Mouse (Mus musculus) kidney, embryonic 14.5 days (tissue): ENCODE measurements at regions not wholly inside any gene's neighbourhood (a gene's known extent, or its start where the extent isn't known, plus 50 kb on each side); places are given as distances from the start of the nearest gene placed in this dataset.

Experiments used
- ATAC-seq: fragments of 200-750 bp; cut with Nextera tagmentation; 2 replicates; pipeline ENCODE4 v1.8.0; 2017; ENCODE audit warnings: moderate number of reproducible peaks, mild to moderate bottlenecking, moderate TSS enrichment, moderate library complexity; ENCODE audit not compliant: low FRiP score, low TSS enrichment
- H3K27ac ChIP-seq: fragments of 300-500 bp; sonication (generic); 2 replicates; pipeline ENCODE4 v1.5.1; 2014; ENCODE audit warnings: low read depth, mild to moderate bottlenecking, low read length, moderate library complexity, mixed read lengths
- H3K27me3 ChIP-seq: fragments of 300-500 bp; sonication (generic); 2 replicates; pipeline ENCODE4 v1.6.1; 2014; ENCODE audit warnings: mild to moderate bottlenecking, low read length; ENCODE audit not compliant: control insufficient read depth, insufficient read depth
- H3K36me3 ChIP-seq: fragments of 300-500 bp; sonication (generic); 2 replicates; pipeline ENCODE4 v1.6.1; 2014; ENCODE audit warnings: low read length, mixed read lengths; ENCODE audit not compliant: control insufficient read depth, insufficient read depth
- H3K4me1 ChIP-seq: fragments of 300-500 bp; sonication (generic); 2 replicates; pipeline ENCODE4 v1.6.1; 2014; ENCODE audit warnings: low read length, mixed read lengths; ENCODE audit not compliant: control insufficient read depth, insufficient read depth
- H3K4me2 ChIP-seq: fragments of 300-500 bp; sonication (generic); replicated peaks from 2 replicates; pipeline ENCODE4 v1.6.1; 2014; ENCODE audit warnings: low read depth, mild to moderate bottlenecking, low read length
- H3K4me3 ChIP-seq: fragments of 300-500 bp; sonication (generic); 2 replicates; pipeline ENCODE4 v1.5.1; 2014; ENCODE audit warnings: mild to moderate bottlenecking, low read length
- H3K9ac ChIP-seq: fragments of 300-500 bp; sonication (generic); 2 replicates; pipeline ENCODE4 v1.6.1; 2014; ENCODE audit warnings: low read depth, mild to moderate bottlenecking, low read length, moderate library complexity
- H3K9me3 ChIP-seq: fragments of 300-500 bp; sonication (generic); 2 replicates; pipeline ENCODE4 v1.6.1; 2016; ENCODE audit warnings: low read length; ENCODE audit not compliant: control insufficient read depth
- WGBS: fragments of 180-500 bp; shearing (Covaris S2); extraction: QIAGEN DNeasy Blood & Tissue Kit; methylation state at CpG from one replicate; pipeline ENCODE4 v1.1.7; 2014; 5-methylcytosine and 5-hydroxymethylcytosine counted together

DNA sequence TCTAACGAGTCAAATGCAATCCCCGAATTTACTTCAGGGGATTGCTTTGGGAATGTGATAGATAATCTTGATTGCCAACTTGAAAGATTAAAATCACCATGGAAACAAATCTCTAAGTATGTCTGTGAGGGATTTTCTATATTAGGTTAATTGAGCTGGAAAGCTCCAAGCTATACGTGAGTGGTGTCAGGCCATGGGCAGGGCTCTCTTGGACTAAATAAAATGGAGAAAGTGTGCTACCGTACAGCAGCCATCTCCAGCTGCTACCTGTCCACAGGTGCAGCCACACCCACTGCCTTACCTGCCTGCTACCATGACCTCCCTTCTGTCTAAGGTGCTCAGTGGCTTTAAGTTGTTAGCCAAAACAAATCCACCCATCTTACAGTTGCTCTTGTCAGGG lies 345.0 kb upstream of the Sphkap start:
- H3K27me3 ChIP-seq, result no peaks in the 10 kb centered on the region
- H3K4me1 ChIP-seq, result no peaks in the 10 kb centered on the region
- no peak overlapping the region for H3K4me3 ChIP-seq
- no peaks in the 10 kb centered on the region for H3K9me3 ChIP-seq
- WGBS, result 73% methylated on average over 4 of the region's 4 CpGs
- H3K4me2 ChIP-seq, result no peak overlapping the region
- no peak for ATAC-seq
- H3K9ac ChIP-seq, result no peak overlapping the region
- no peak overlapping the region for H3K27ac ChIP-seq
- no peaks in the 10 kb centered on the region for H3K36me3 ChIP-seq

- no peak for ATAC-seq
- Histone ChIP-seq H3K36me3 (no peaks in the 10 kb centered on the region), H3K4me3 (no peak overlapping the region), H3K9me3 (no peaks in the 10 kb centered on the region), H3K27ac (no peak overlapping the region), H3K27me3 (no peaks in the 10 kb centered on the region), H3K4me2 (no peak overlapping the region), H3K9ac (no peak overlapping the region), H3K4me1 (no peaks in the 10 kb centered on the region)
- WGBS, result 88% methylated on average over 4 of the region's 4 CpGs
These were observed 341.0 kb upstream of the Sphkap start for GRCm38 (mm10) chr1:83748974-83749373.

GRCm38 (mm10) chr1:83748061-83748460 lies 340.1 kb upstream of the Sphkap start:
- H3K4me1 ChIP-seq, result no peaks in the 10 kb centered on the region
- no peak overlapping the region for H3K27ac ChIP-seq
- no peaks in the 10 kb centered on the region for H3K36me3 ChIP-seq
- H3K9ac ChIP-seq, result no peak overlapping the region
- no peak overlapping the region for H3K4me3 ChIP-seq
- 43% methylated on average over 3 of the region's 3 CpGs for WGBS
- no peaks in the 10 kb centered on the region for H3K9me3 ChIP-seq
- H3K4me2 ChIP-seq, result no peak overlapping the region
- no peak for ATAC-seq
- no peaks in the 10 kb centered on the region for H3K27me3 ChIP-seq

GRCm38 (mm10) chr1:83747412-83747811 lies 339.4 kb upstream of the Sphkap start:
- Histone ChIP-seq H3K27me3 (no peaks in the 10 kb centered on the region), H3K36me3 (no peaks in the 10 kb centered on the region), H3K4me1 (no peaks in the 10 kb centered on the region), H3K9ac (no peak overlapping the region), H3K4me3 (no peak overlapping the region), H3K9me3 (no peaks in the 10 kb centered on the region), H3K4me2 (no peak overlapping the region), H3K27ac (no peak overlapping the region)
- WGBS, result 83% methylated on average over 3 of the region's 3 CpGs
- ATAC-seq, result no peak

DNA sequence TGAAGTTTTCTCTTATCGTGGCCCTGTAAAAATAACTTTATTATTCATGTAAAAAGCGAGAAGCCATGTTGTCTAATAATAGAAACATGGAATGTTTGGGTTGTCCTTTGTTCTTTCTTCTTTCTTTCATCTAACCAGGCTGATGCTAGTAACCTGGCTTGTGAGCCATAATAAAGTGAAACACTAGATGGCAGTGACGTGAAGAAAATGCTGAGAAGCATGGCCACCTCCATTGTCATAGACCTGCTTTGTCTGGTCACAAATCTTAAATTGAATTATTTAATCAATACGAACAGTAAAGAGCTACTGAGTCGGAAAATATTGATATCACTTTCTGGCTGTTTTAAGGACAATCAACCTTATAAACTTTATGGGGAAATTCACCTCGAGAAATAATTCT lies 338.0 kb upstream of the Sphkap start:
- Histone ChIP-seq H3K9me3 (no peaks in the 10 kb centered on the region), H3K36me3 (no peaks in the 10 kb centered on the region), H3K9ac (no peak overlapping the region), H3K4me2 (no peak overlapping the region), H3K27me3 (no peaks in the 10 kb centered on the region), H3K4me3 (no peak overlapping the region), H3K4me1 (no peaks in the 10 kb centered on the region), H3K27ac (no peak overlapping the region)
- 29% methylated on average over 6 of the region's 6 CpGs for WGBS
- no peak for ATAC-seq

DNA sequence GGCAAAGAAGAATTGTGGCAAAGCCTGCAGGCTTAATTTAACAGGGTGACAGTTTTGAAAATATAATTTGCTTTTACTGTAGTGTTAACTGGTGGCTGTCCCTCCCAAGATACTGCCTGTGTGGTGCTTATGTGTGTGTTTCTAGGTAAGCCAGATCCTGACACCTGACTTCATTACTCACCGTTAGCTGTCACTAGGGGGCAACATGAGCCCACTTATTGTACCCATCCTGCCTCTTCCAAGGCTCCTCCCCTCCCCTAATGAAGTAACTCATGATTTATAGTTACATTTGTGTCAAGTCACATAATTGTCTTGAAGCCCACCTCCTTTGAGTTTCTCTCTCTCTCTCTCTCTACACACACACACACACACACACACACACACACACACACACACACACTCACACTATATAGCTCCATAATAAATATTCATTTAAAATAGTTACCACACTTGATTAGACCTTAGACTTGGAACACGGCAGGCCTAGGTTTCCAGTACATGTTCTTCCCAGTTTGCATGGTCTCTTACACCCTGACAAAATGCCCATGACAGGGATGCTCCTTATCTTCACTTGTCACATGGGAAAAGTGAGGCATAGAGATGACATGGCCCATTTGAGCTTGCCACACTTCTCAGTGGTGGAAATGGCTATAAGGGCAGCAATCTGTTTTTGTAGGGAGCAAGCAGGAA lies 328.6 kb upstream of the Sphkap start:
- WGBS, result 42% methylated on average over 2 of the region's 2 CpGs
- no peaks in the 10 kb centered on the region for H3K9me3 ChIP-seq
- no peak overlapping the region for H3K27ac ChIP-seq
- no peak overlapping the region for H3K4me2 ChIP-seq
- no peak for ATAC-seq
- no peak overlapping the region for H3K4me3 ChIP-seq
- H3K9ac ChIP-seq, result no peak overlapping the region
- H3K36me3 ChIP-seq, result no peaks in the 10 kb centered on the region
- no peaks in the 10 kb centered on the region for H3K4me1 ChIP-seq
- no peaks in the 10 kb centered on the region for H3K27me3 ChIP-seq

- Histone ChIP-seq H3K9me3 (no peaks in the 10 kb centered on the region), H3K4me1 (no peaks in the 10 kb centered on the region), H3K27me3 (no peaks in the 10 kb centered on the region), H3K9ac (no peak overlapping the region), H3K4me2 (no peak overlapping the region), H3K4me3 (no peak overlapping the region), H3K36me3 (no peaks in the 10 kb centered on the region), H3K27ac (no peak overlapping the region)
- WGBS, result 77% methylated on average over 1 of the region's 1 CpGs
- ATAC-seq, result no peak
These were observed 323.7 kb upstream of the Sphkap start for GRCm38 (mm10) chr1:83731682-83732081.

- WGBS, result 79% methylated on average over 6 of the region's 6 CpGs
- no peaks in the 10 kb centered on the region for H3K4me1 ChIP-seq
- H3K9me3 ChIP-seq, result no peaks in the 10 kb centered on the region
- no peak overlapping the region for H3K4me2 ChIP-seq
- no peak for ATAC-seq
- no peaks in the 10 kb centered on the region for H3K36me3 ChIP-seq
- H3K9ac ChIP-seq, result no peak overlapping the region
- no peak overlapping the region for H3K4me3 ChIP-seq
- H3K27me3 ChIP-seq, result no peaks in the 10 kb centered on the region
- H3K27ac ChIP-seq, result no peak overlapping the region
These were observed 320.8 kb upstream of the Sphkap start for GRCm38 (mm10) chr1:83728810-83729209.

DNA sequence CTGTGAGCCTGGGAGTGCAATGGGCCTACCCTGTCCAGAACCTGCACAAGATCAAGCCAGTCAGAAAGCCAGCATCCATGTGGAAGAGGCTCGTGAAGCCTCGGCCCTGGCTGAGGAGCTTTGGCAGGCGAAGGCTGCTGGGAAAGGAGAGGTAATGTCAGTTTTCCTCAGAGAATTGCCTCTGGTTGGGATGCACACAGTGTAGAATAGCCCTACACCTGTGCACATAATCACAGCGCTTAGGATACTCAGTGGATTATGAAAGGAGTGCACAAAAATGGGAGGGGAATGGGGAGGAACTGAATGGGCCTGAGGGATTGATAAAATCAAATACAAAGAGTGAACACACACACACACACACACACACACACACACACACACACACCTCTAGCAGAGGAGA lies 319.9 kb upstream of the Sphkap start:
- no peak overlapping the region for H3K27ac ChIP-seq
- 94% methylated on average over 4 of the region's 4 CpGs for WGBS

More for the DNA sequence above, 319.9 kb upstream of the Sphkap start:
- no peaks in the 10 kb centered on the region for H3K36me3 ChIP-seq
- no peak for ATAC-seq
- no peaks in the 10 kb centered on the region for H3K4me1 ChIP-seq
- no peak overlapping the region for H3K4me2 ChIP-seq
- no peaks in the 10 kb centered on the region for H3K9me3 ChIP-seq
- no peaks in the 10 kb centered on the region for H3K27me3 ChIP-seq
- no peak overlapping the region for H3K9ac ChIP-seq
- no peak overlapping the region for H3K4me3 ChIP-seq
